Mouse (Mus musculus): ENCODE measurements around the gene Galnt12.

- TF ChIP-seq EP300 (IDR thresholded peaks at IDR 0.05) = no peak
- no peak for TF ChIP-seq CTCF (IDR thresholded peaks at IDR 0.05)
Observed at GRCm38 (mm10) chr4:47093161-47093560, 1.5 kb downstream of the Galnt12 start.
